Mouse (Mus musculus) Patski (cell line): Measurements from ENCODE around the gene Tsacc. TPM values are rescaled to one million over a fixed set of nuclear protein-coding genes. Genes with fewer than 3 reads are reported as not detected.
"Not testable (repeated sequence)": the region's sequence is repeated elsewhere in the genome, so short reads cannot be mapped to it uniquely, and the experiment has no call there.

Experiments
- ATAC-seq: fragments of 100-300 bp; one replicate; pipeline ENCODE4 v1.8.0; 2021
- CTCF ChIA-PET: fragments of 350-600 bp; sonication (Branson Sonifier 250); formaldehyde crosslinking; loops from one replicate; lab custom pipeline; 2022; ENCODE audit warnings: inconsistent platforms; lab: Charles Lee
- POLR2A ChIA-PET: fragments of 350-600 bp; sonication (Branson Sonifier 250); formaldehyde crosslinking; loops from one replicate; lab custom pipeline; 2022; ENCODE audit warnings: antibody characterized with exemption, inconsistent platforms; lab: Charles Lee
- DNase-seq: peaks from one replicate; pipeline ENCODE4 v3.0.0-alpha.2; 2011; ENCODE audit warnings: low read depth, low spot score
- H3K27me3 ChIP-seq: fragments of 371-371 bp; one replicate; pipeline ENCODE4 v1.5.1; 2021
- CTCF ChIP-seq: fragments of 100-300 bp; IDR thresholded peaks from one replicate; pipeline ENCODE4 v1.5.1; 2021
- in situ Hi-C: fragments of 300-500 bp; cut with MboI; formaldehyde crosslinking; loops from 3 replicates; pipeline ENCODE4 v1.11.1; 2018; ENCODE audit warnings: low pct_unique_long_range_greater_than_20kb, mixed read lengths
- polyA plus RNA-seq: library from polyadenylated mRNA; unstranded; gene quantifications from one replicate; pipeline ENCODE4 v1.2.3, GENCODE M21; 2021

The Tsacc gene
- polyA plus RNA-seq, 1 experiment from 2014 or later = 6.3 TPM

GRCm38 (mm10) chr3:88331282-88331681 lies 34.5 kb upstream of the Tsacc start:
- ChIA-PET CTCF (interaction anchor here (1.2 to 2.9 kb wide), 4 partner anchors 10 to 125 kb away, joined by 3 to 19 read pairs (median 5); no protein-coding TSS in a partner anchor), POLR2A (interaction anchor here (0.8 to 0.9 kb wide), 2 partner anchors 21 to 182 kb away, joined by 3 read pairs; no protein-coding TSS in a partner anchor)
- no peak for TF ChIP-seq CTCF
- no peaks in the 10 kb centered on the region for H3K27me3 ChIP-seq
- in situ Hi-C loops = no loop called here
- DNase-seq (no peak), ATAC-seq (no peak)

- no peaks in the 10 kb centered on the region for H3K27me3 ChIP-seq
- ChIA-PET POLR2A (no interaction called here), CTCF (interaction anchor here (1.0 kb wide), 1 partner anchor 21 kb away, joined by 3 read pairs; no protein-coding TSS in a partner anchor)
- TF ChIP-seq CTCF = no peak
- in situ Hi-C loops = no loop called here
- no peak for ATAC-seq
- DNase-seq = no peak
Observed at GRCm38 (mm10) chr3:88328956-88329355, 32.2 kb upstream of the Tsacc start.

DNA sequence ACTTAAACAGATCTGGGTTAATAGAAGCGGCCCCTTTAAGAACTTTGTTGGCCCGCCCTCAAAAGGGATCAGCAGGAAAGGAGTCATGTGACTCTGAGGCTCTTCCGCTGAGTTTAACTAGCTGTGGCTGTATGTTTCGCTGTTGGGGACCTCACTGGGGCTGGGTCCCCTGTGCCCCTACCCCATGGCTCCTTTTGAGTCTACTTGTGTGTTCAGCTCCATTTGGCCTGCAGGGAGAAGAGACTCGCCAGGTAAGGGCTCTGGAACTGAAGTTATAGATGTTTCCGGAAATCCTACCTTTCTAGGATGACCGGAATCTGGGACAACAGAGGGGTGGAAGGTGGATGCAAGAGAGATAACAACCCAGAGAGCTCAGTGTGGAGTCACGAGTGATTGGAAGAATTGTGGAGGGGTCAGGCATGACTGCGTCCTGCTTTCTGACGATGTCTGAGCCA lies 28.2 kb upstream of the Tsacc start, which contains the start of gene Glmp:
Glmp (plus strand) TSS at position 73 of the 455 bp plus-strand sequence.
- CTCF ChIA-PET = interaction anchor here (0.8 to 1.9 kb wide), 4 partner anchors 9 to 173 kb away, joined by 3 to 5 read pairs (median 4); no protein-coding TSS in a partner anchor
- ATAC-seq = peak; percentile 70
- POLR2A ChIA-PET = interaction anchor here (0.5 to 4.0 kb wide), 6 partner anchors 9 to 1996 kb away, joined by 3 to 27 read pairs (median 5); partner anchors contain the start of genes Smg5 and Tmem79
- in situ Hi-C loops = loop anchor here (25.0 kb wide), 1 partner anchor 1687 kb away; no protein-coding TSS in a partner anchor
- no peak for TF ChIP-seq CTCF
- peak; percentile 64 for DNase-seq
- H3K27me3 ChIP-seq = no peaks in the 10 kb centered on the region

GRCm38 (mm10) chr3:88299172-88299571 lies 2.4 kb upstream of the Tsacc start:
- ATAC-seq (no peak), DNase-seq (no peak)
- no peak for TF ChIP-seq CTCF
- in situ Hi-C loops = no loop called here
- H3K27me3 ChIP-seq = no peaks in the 10 kb centered on the region
- ChIA-PET CTCF (interaction anchor here (1.7 kb wide), 1 partner anchor 26 kb away, joined by 4 read pairs; the partner anchor contains the start of gene Glmp), POLR2A (interaction anchor here (1.7 kb wide), 1 partner anchor 26 kb away, joined by 7 read pairs; the partner anchor contains the start of gene Glmp)

GRCm38 (mm10) chr3:88297321-88297851 lies 587 bp upstream of the Tsacc start:
- POLR2A ChIA-PET = interaction anchor here (0.8 to 1.7 kb wide), 4 partner anchors 10 to 40 kb away, joined by 3 to 7 read pairs (median 4); partner anchors contain the start of genes Glmp and Gm38392
- CTCF ChIA-PET = interaction anchor here (1.1 to 1.7 kb wide), 3 partner anchors 26 to 60 kb away, joined by 3 to 4 read pairs (median 3); partner anchors contain the start of gene Glmp

GRCm38 (mm10) chr3:88296110-88296560 lies 664 bp downstream of the Tsacc start:
- DNase-seq = no peak
- CTCF ChIA-PET = interaction anchor here (1.1 to 1.2 kb wide), 2 partner anchors 25 to 31 kb away, joined by 3 read pairs; no protein-coding TSS in a partner anchor
- POLR2A ChIA-PET = interaction anchor here (0.7 kb wide), 1 partner anchor 9 kb away, joined by 3 read pairs; the partner anchor contains the start of gene Gm38392
- in situ Hi-C loops = no loop called here
- H3K27me3 ChIP-seq = no peaks in the 10 kb centered on the region
- no peak for ATAC-seq
- no peak for TF ChIP-seq CTCF

More at GRCm38 (mm10) chr3:88297321-88297851, 587 bp upstream of the Tsacc start:
- ATAC-seq (no peak), DNase-seq (no peak)
- no peak for TF ChIP-seq CTCF
- in situ Hi-C loops = no loop called here
- H3K27me3 ChIP-seq = no peaks in the 10 kb centered on the region

DNA sequence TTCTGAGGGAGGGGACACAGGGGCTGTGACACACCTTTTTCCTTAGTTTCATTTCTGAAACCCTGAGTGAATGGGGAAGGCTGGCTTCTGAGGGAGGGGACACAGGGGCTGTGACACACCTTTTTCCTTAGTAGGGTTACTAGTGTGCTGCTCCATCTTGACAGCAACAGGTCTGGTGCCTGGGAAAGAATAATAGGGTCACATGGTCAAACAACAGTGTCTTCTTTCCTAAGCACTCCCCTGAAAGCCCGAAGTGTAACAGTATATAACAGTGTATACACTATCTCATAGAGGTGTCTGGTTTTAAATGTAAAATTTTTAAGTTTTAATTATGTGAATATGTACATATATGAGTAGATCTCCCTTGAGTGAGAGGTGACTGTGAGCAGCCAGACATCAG lies 1.5 kb downstream of the Tsacc start:
- in situ Hi-C loops, POLR2A ChIA-PET, DNase-seq, H3K27me3 ChIP-seq, ATAC-seq, CTCF ChIA-PET: not testable (repeated sequence)

DNA sequence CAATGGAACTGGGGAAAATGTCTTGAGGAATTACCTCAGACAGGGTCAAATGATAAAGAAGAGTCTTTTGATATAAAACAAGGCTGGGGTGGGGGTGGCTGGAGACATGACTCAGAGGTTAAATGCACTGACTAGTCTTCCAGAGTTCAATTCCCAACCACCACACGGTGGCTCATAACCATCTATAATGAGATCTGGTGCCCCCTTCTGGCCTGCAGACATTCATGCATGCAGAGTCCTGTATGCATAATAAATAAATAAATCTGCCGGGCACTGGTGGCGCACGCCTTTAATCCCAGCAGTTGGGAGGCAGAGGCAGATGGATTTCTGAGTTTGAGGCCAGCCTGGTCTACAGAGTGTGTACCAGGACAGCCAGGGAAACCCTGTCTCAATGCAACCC lies 4.8 kb downstream of the Tsacc start:
- TF ChIP-seq CTCF = no peak
- no peak for DNase-seq
- ChIA-PET POLR2A (no interaction called here), CTCF (interaction anchor here (1.1 kb wide), 1 partner anchor 49 kb away, joined by 3 read pairs; no protein-coding TSS in a partner anchor)
- in situ Hi-C loops = no loop called here
- ATAC-seq = no peak
- no peaks in the 10 kb centered on the region for H3K27me3 ChIP-seq

GRCm38 (mm10) chr3:88288133-88288713 lies 8.6 kb downstream of the Tsacc start:
- H3K27me3 ChIP-seq, in situ Hi-C loops, DNase-seq, ATAC-seq: not testable (repeated sequence)
- ChIA-PET POLR2A (interaction anchor here (1.1 kb wide), 1 partner anchor 8 kb away, joined by 3 read pairs; the partner anchor contains the start of gene Tsacc), CTCF (interaction anchor here (1.1 kb wide), 1 partner anchor 42 kb away, joined by 4 read pairs; no protein-coding TSS in a partner anchor)

GRCm38 (mm10) chr3:88287110-88287509 lies 9.7 kb downstream of the Tsacc start, which contains the start of gene Gm38392:
TSS of gene Gm38392 (minus strand) at chr3:88287210.
- no peaks in the 10 kb centered on the region for H3K27me3 ChIP-seq
- TF ChIP-seq CTCF = no peak
- in situ Hi-C loops = no loop called here
- DNase-seq = no peak
- ChIA-PET POLR2A (interaction anchor here (1.0 to 1.1 kb wide), 2 partner anchors 9 to 10 kb away, joined by 3 to 4 read pairs; partner anchors contain the start of genes Cct3 and Tsacc), CTCF (interaction anchor here (1.1 kb wide), 1 partner anchor 41 kb away, joined by 4 read pairs; no protein-coding TSS in a partner anchor)
- ATAC-seq = no peak

DNA sequence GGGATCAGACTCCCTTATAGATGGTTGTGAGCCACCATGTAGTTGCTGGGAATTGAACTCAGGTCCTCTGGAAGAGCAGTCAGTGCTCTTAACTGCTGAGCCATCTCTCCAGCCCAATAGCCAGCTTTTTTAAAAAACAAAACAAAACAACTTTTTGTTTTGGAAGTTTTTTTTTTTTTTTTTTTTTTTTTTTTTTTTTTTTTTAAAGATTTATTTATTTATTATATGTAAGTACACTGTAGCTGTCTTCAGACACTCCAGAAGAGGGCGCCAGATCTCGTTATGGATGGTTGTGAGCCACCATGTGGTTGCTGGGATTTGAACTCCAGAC lies 11.3 kb downstream of the Tsacc start:
- in situ Hi-C loops, H3K27me3 ChIP-seq, ATAC-seq, DNase-seq: not testable (repeated sequence)
- ChIA-PET CTCF (interaction anchor here (1.4 kb wide), 1 partner anchor 39 kb away, joined by 4 read pairs; no protein-coding TSS in a partner anchor), POLR2A (interaction anchor here (0.6 kb wide), 1 partner anchor 126 kb away, joined by 3 read pairs; no protein-coding TSS in a partner anchor)

DNA sequence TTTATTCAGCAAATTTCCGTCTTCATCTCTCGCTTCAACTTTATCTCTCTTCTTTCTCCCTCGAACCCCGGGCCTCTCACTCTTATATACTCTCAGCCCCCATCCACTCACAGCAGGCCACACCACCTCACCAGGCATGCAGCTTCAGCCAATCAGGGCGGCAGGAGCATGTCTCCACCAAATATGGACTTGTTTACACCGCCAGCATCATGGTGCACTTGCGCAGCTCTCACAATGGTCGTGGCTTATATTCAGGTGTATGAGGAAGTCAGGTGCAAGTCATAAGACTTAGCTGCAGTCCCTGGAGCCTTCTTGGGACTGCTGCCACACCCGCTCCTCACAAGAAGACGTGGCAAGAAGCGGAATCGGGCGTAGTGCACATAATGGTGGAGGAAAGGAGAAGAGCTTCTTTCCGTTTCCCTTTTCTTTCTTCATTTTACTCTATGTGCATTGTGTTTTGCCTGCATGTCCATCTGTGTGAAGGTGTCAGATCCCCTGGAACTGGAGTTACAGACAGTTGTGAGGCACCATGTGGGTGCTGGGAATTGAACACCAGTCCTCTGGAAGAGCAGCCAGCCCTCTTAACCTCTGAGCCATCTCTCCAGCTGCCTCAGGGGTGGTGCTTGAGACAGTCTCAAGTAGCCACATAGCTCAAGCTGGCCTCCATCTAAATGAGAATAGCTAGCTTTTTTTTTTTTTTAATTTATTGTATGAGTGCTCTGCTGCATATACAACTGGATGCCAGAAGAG lies 11.8 kb downstream of the Tsacc start:
- H3K27me3 ChIP-seq, in situ Hi-C loops, ATAC-seq, DNase-seq, POLR2A ChIA-PET: not testable (repeated sequence)
- CTCF ChIA-PET = interaction anchor here (1.4 kb wide), 1 partner anchor 39 kb away, joined by 4 read pairs; no protein-coding TSS in a partner anchor
